Mouse (Mus musculus) erythroblast, adult 5-6 weeks (primary cell): ENCODE measurements around the gene Cdc73. TPM values are rescaled to one million over a fixed set of nuclear protein-coding genes. Genes with fewer than 3 reads are reported as not detected.
"Not testable (repeated sequence)": the region's sequence is repeated elsewhere in the genome, so short reads cannot be mapped to it uniquely, and the experiment has no call there.

Experiments
- ATAC-seq: replicated peaks from 2 replicates; pipeline ENCODE4 v1.8.0; 2016; ENCODE audit warnings: moderate number of reproducible peaks, mild to moderate bottlenecking, moderate TSS enrichment, inconsistent platforms; ENCODE audit not compliant: poor library complexity, low FRiP score, severe bottlenecking
- total RNA-seq, 2 experiments: library from RNA; stranded (forward) in 1 of 2; stranded (reverse) in 1 of 2; fragments of 150-400 nt in 1 of 2; fragments of 200-764, 138-1000 nt in 1 of 2; gene quantifications; 2 replicates each; pipeline versions ENCODE4 v1.2.3 to v1.2.4; 2015 to 2017; ENCODE audit warnings: low replicate concordance in 2 of 2

Gene Cdc73
- total RNA-seq, 2 experiments from 2014 or later: 16.3 to 18.9 TPM

- ATAC-seq: no peak
Observed at GRCm38 (mm10) chr1:143684849-143685248, 17.8 kb downstream of the Cdc73 start.

GRCm38 (mm10) chr1:143681108-143681507, 21.6 kb downstream of the Cdc73 start:
- no peak for ATAC-seq

DNA sequence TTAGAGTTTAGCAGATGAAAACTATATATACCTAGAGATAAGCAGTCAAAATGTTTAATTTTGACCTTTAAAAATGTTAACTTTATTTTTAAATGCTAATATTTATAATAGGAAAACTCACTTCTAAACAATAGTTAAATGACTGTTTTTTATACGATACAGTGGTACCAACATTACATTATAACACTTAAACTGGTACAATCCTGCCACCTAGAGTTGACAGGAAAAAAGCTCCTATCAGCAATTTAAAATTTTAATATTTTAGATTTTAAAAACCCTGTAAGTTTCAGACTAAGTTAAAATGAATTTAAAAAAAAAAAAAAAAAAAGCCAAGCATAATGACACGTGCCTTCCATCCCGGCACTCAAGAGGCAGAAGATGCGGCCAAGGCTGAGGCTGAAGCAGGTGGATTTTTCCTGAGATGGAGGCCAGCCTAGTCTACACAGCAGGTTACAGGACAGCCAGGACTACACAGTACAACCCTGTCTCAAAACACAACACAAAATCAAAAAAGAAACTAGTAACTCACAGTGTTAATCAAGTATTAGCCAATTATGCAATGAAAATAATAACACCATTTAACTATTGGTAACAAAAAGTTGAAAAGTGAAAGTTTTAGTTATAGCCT, 26.8 kb downstream of the Cdc73 start:
- no peak for ATAC-seq

DNA sequence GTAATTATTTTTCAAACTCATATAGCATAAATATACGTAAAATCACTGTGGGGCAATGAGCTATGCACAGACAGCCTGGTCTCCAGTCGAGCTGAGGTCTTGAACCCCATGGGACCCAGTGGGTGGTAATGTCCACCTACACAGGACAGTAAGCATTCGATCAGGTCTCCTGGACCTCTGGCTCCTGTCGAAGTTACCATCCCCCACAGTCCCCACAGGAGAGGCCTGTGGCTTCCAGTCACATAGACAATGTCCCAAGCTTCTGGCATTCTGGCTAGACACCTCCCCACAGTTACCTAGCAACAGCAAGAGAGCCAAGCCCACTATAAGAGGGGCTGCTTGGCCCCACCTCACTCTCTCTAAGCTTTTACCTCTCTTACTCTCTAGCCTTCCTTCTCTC, 37.9 kb downstream of the Cdc73 start:
- ATAC-seq: not testable (repeated sequence)

- ATAC-seq: no peak
Observed at GRCm38 (mm10) chr1:143663197-143663596, 39.5 kb downstream of the Cdc73 start.

- ATAC-seq: no peak
Observed at GRCm38 (mm10) chr1:143653646-143654045, 49.0 kb downstream of the Cdc73 start.

DNA sequence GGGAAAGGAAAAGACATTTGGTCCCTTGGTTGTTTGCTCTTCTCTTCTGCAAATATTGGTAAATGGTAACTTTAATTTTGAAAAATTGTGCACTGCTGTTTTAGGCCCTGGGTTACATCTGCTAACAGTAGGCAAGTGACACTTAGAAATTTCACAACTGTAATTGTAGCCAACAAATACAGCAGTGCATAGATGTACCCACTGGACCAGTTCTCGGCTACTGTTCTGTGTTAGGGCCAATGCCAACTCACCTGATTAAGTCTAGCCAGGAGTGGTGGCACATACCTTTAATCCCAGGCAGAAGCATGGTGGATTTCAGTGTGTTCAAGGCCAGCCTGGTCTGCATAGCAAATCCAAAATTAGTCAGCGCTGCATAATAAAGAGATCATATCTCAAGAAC, 52.4 kb downstream of the Cdc73 start:
- no peak for ATAC-seq

DNA sequence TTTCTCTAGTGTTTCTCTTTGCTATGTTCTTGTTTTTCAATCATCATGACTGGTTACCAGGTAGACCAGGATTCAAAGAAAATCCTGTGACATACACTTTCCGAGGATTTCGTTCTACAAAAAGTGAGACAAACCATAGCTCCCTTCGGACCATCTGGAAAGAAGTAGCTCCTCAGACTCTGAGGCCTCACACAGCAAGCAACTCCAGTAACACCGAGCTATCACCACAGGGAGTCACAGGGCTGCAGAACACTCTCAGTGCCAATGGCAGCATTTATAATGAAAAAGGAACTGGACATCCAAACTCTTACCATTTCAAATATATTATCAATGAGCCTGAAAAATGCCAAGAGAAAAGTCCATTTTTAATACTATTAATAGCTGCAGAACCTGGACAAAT, 56.5 kb downstream of the Cdc73 start:
- no peak for ATAC-seq

- ATAC-seq: no peak
Observed at GRCm38 (mm10) chr1:143645386-143645785, 57.3 kb downstream of the Cdc73 start.

GRCm38 (mm10) chr1:143644221-143644620, 58.5 kb downstream of the Cdc73 start:
- ATAC-seq: peak; percentile 75

GRCm38 (mm10) chr1:143640650-143641407, 61.9 kb downstream of the Cdc73 start, which contains the start of gene B3galt2:
TSS of gene B3galt2 (plus strand) at chr1:143640664.
- no peak; the same call in 1 of the 2 replicates for ATAC-seq

- no peak for ATAC-seq
Observed at GRCm38 (mm10) chr1:143632854-143633587, 69.7 kb downstream of the Cdc73 start.

DNA sequence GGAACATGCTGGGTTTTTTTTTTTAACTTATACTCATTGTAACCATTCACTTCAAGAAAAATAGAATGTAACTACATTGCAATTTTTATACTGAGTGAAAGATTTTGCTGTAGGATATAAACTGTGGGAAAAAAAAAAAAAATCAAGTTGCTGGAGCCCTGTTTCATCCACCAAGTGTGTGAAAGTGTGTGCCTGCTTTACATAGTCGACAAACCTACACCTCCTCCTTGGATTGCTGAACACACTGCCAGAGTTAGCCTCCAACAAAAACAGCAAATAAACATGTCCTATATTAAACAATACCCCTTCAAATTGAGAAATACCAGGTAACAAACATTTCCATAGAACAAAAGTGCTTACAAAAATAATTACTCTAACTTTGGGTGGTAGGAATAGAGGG, 70.3 kb downstream of the Cdc73 start:
- no peak for ATAC-seq

DNA sequence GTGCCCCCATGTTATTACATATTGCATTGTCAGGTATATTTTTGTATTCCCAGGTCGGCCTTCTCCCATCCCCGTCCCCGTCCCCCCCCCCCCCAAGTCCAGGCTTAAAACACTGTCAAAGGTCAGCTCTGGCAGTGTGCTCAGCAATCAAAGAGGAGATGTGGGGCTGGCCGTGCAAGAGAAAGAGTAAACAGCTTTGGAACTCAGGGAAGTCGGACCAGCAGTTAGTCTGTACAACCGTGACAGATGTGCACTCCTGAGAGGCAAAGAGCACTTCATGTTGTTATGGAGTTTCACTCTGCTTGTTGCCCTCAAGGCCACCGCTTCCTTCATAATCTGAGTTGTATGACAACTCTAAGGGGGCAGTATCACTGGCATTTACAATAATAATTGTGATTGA, 71.4 kb downstream of the Cdc73 start:
- ATAC-seq: no peak

- no peak for ATAC-seq
Observed at GRCm38 (mm10) chr1:143622634-143623033, 80.1 kb downstream of the Cdc73 start.

DNA sequence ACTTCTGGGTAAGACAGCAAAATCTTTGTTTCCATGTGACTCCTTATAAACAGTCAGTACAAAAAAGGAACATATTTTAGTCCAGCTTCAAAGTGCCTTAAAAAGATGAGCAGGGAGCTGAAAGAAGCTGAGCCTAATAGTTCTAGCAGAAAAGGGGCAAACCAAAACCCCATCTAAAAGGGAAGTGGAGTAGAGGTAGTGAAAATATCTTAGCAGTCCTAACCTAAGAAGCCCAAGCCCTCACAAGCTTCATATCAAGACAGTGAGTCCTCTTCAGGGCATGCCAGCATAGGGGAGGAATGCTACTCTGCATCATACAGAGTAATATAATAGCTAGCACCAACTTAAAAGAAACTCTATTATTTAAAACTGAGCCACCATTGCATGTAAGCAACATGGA, 80.8 kb downstream of the Cdc73 start:
- ATAC-seq: no peak

- no peak for ATAC-seq
Observed at GRCm38 (mm10) chr1:143619760-143620159, 82.9 kb downstream of the Cdc73 start.

DNA sequence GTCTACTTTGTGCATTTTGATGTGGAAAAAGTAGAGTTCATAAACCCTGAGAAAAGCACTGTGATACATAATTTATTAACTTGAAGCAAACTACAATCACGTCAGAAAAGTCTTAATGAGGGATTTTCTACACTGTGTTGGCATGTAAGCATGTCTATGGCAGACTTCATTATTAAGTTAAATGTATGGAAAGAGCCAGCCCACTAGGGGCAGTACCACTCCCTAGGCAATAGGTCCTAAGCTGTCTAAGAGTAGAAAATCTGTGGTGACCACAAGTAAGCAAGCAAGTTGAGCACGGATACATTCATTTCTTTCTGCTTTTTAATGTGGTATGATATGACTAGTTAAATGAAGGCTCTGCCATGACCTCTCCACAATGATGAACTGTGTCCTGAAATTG, 89.8 kb downstream of the Cdc73 start:
- no peak for ATAC-seq

- no peak for ATAC-seq
Observed at GRCm38 (mm10) chr1:143608911-143609310, 93.8 kb downstream of the Cdc73 start.

- ATAC-seq: no peak
Observed at GRCm38 (mm10) chr1:143596864-143597263, 105.8 kb downstream of the Cdc73 start.
